Mouse (Mus musculus): ENCODE measurements around the gene Adgrv1. TPM values are rescaled to one million over a fixed set of nuclear protein-coding genes. Genes with fewer than 3 reads are reported as not detected.

Gene Adgrv1
- polyA plus RNA-seq, 1 experiment from 2014 or later = 0.91 TPM

DNA sequence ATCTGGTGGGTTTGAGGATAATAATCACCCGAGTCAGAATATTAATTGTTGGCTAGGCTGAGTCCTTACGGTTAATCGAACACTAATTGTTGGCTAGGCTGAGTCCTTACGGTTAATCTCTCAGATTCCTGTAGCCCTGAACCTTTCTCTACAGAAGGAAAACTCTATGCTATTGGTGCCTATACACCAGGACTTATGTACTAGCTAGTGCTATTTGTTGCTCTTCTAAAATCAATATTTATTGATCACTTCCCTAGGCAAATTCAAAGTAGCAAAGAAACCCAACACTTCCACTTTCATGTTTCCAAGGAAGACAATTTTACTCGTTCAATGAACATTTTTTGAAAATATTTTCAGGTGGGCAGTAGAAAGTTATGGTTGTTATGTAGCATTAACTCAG is 278.4 kb downstream of the Adgrv1 start:
- WGBS = 88% methylated on average over 5 of the region's 5 CpGs
- H3K4me1 ChIP-seq (replicated peaks; ENCODE audit: control insufficient read depth, insufficient read depth, low read length) = peaks cover 4% of the 10 kb centered on the region; the same call in 1 of the 2 replicates
- no peak overlapping the region for H3K27ac ChIP-seq (ENCODE audit: low read depth)
- no peak overlapping the region for H3K4me3 ChIP-seq (ENCODE audit: low read depth, low read length)
- H3K9me3 ChIP-seq (ENCODE audit: control insufficient read depth, low read length) = no peaks in the 10 kb centered on the region
- no peak overlapping the region for H3K9ac ChIP-seq (ENCODE audit: low read length)
- DNase-seq (ENCODE audit: low spot score) (no peak), ATAC-seq (replicated peaks; ENCODE audit: low FRiP score, low TSS enrichment, low read depth) (no peak)
- no peak overlapping the region for H3K4me2 ChIP-seq (ENCODE audit: low read length)
- H3K36me3 ChIP-seq (ENCODE audit: control insufficient read depth, insufficient read depth, low read length) = no peaks in the 10 kb centered on the region
- no peaks in the 10 kb centered on the region for H3K27me3 ChIP-seq (replicated peaks; ENCODE audit: control insufficient read depth, insufficient read depth, low read length)

DNA sequence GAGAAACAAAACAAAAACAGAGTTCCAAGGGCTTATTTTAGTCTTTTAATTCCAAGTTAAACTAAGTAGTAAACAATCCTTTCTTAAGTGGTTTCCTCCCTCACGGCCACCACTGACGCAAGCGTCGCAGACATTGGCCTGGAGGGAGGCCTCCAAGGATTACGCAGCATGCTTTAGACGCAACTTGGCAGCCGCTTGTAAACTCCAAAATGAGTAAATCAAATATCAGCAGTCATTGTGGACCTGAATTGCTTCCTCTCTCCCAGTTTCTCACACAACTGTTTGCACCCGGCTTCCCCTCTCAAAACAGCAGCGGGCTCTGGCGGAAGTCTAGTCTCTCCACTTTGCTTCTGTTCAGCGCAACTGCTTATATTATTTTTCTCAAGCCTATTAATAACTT is 280.7 kb downstream of the Adgrv1 start:
- Histone ChIP-seq H3K4me1 (replicated peaks; ENCODE audit: control insufficient read depth, insufficient read depth, low read length) (peaks cover 4% of the 10 kb centered on the region; the same call in 1 of the 2 replicates), H3K27ac (ENCODE audit: low read depth) (peak overlapping the region; percentile 87), H3K4me3 (ENCODE audit: low read depth, low read length) (no peak overlapping the region), H3K4me2 (ENCODE audit: low read length) (peak overlapping the region; percentile 36; the same call in 1 of the 2 replicates), H3K9me3 (ENCODE audit: control insufficient read depth, low read length) (no peaks in the 10 kb centered on the region), H3K27me3 (replicated peaks; ENCODE audit: control insufficient read depth, insufficient read depth, low read length) (no peaks in the 10 kb centered on the region), H3K9ac (ENCODE audit: low read length) (no peak overlapping the region), H3K36me3 (ENCODE audit: control insufficient read depth, insufficient read depth, low read length) (no peaks in the 10 kb centered on the region)
- DNase-seq (ENCODE audit: low spot score) = no peak
- WGBS = 46% methylated on average over 11 of the region's 11 CpGs
- ATAC-seq (replicated peaks; ENCODE audit: low FRiP score, low TSS enrichment, low read depth) = no peak

DNA sequence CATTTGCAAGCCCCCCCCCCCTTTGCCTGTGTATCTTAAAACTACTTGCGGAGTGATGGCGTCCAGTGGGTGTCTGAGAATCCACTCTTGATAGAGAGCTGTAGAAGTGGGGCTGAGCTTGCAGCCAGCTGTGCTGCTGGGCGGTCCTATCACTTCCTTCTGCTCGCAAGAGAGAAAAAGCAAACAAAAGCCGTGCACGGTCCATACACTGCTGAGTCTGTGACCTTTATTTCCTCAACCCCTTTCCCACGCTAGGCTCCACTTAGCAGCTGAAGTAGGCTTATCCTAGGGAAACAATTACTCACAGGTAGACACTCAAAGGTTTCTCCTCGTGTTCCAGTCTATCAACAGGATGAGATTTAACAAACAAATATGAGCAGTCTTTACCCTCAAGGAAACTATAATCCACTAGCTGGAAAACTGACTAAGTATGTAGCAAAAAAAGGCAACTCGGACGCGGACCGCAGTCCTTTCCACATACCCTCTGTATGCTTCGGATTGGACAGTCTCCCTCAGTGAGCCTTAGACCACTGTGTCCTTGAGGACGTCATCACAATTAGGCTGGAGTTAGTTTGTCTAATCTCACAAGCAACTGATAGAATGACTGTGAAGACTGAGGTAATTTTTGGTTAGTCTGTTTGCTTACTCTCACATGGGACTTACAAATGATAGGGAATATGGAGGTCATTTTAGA is 281.3 kb downstream of the Adgrv1 start:
- 0 out of 2 replicates have a peak overlapping the region, but pooled peaks have one; percentile 11 for H3K4me3 ChIP-seq (ENCODE audit: low read depth, low read length)
- no peaks in the 10 kb centered on the region for H3K27me3 ChIP-seq (replicated peaks; ENCODE audit: control insufficient read depth, insufficient read depth, low read length)
- H3K4me1 ChIP-seq (replicated peaks; ENCODE audit: control insufficient read depth, insufficient read depth, low read length) = peaks cover 4% of the 10 kb centered on the region; the same call in 1 of the 2 replicates
- no peaks in the 10 kb centered on the region for H3K9me3 ChIP-seq (ENCODE audit: control insufficient read depth, low read length)
- DNase-seq (ENCODE audit: low spot score) (peak; percentile 58), ATAC-seq (replicated peaks; ENCODE audit: low FRiP score, low TSS enrichment, low read depth) (peak; percentile 69)
- H3K27ac ChIP-seq (ENCODE audit: low read depth) = peak overlapping the region; percentile 87
- 36% methylated on average over 14 of the region's 14 CpGs for WGBS
- no peaks in the 10 kb centered on the region for H3K36me3 ChIP-seq (ENCODE audit: control insufficient read depth, insufficient read depth, low read length)
- no peak overlapping the region for H3K9ac ChIP-seq (ENCODE audit: low read length)
- peak overlapping the region; percentile 36 for H3K4me2 ChIP-seq (ENCODE audit: low read length)

GRCm38 (mm10) chr13:81347261-81347980 is 285.5 kb downstream of the Adgrv1 start:
- peaks cover 4% of the 10 kb centered on the region; the same call in 1 of the 2 replicates for H3K4me1 ChIP-seq (replicated peaks; ENCODE audit: control insufficient read depth, insufficient read depth, low read length)
- no peaks in the 10 kb centered on the region for H3K9me3 ChIP-seq (ENCODE audit: control insufficient read depth, low read length)
- ATAC-seq (replicated peaks; ENCODE audit: low FRiP score, low TSS enrichment, low read depth) = no peak
- H3K4me3 ChIP-seq (ENCODE audit: low read depth, low read length) = no peak overlapping the region
- H3K27ac ChIP-seq (ENCODE audit: low read depth) = no peak overlapping the region
- DNase-seq (ENCODE audit: low spot score) = no peak
- WGBS = 87% methylated on average over 15 of the region's 15 CpGs
- H3K36me3 ChIP-seq (ENCODE audit: control insufficient read depth, insufficient read depth, low read length) = no peaks in the 10 kb centered on the region
- no peak overlapping the region for H3K4me2 ChIP-seq (ENCODE audit: low read length)
- H3K27me3 ChIP-seq (replicated peaks; ENCODE audit: control insufficient read depth, insufficient read depth, low read length) = no peaks in the 10 kb centered on the region
- H3K9ac ChIP-seq (ENCODE audit: low read length) = no peak overlapping the region

DNA sequence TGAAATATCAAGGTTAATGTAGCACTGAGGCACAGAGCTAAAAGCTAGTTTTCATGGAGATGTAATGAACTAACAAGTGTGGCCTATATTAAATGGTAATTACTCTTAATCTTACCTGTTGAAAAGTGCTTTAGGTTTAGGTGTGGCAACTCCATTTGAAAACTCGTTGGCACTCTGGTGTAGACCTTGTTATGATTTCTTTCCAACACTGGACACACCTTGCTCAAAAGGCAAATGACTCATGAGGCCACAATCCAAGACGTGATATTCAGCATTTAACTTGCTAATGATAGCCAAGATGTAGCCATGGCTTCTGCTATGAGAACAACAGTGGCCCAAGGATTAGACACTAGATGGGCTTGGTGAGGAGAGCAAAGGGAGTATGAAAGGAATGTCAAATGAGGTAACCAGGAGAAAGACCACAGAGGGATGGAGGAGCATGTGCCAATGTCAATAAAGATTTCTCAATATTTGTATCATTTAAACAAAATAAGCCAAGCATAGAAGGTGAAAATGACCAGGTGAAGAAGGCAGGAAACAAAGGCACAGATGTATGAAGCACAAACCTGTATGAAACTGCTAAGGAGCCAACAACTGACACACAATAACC is 289.9 kb downstream of the Adgrv1 start:
- DNase-seq (ENCODE audit: low spot score) (no peak), ATAC-seq (replicated peaks; ENCODE audit: low FRiP score, low TSS enrichment, low read depth) (no peak)
- no peaks in the 10 kb centered on the region for H3K36me3 ChIP-seq (ENCODE audit: control insufficient read depth, insufficient read depth, low read length)
- no peaks in the 10 kb centered on the region for H3K27me3 ChIP-seq (replicated peaks; ENCODE audit: control insufficient read depth, insufficient read depth, low read length)
- H3K9me3 ChIP-seq (ENCODE audit: control insufficient read depth, low read length) = no peaks in the 10 kb centered on the region
- 75% methylated on average over 2 of the region's 2 CpGs for WGBS
- no peak overlapping the region for H3K9ac ChIP-seq (ENCODE audit: low read length)
- H3K4me3 ChIP-seq (ENCODE audit: low read depth, low read length) = no peak overlapping the region
- H3K4me1 ChIP-seq (replicated peaks; ENCODE audit: control insufficient read depth, insufficient read depth, low read length) = no peaks in the 10 kb centered on the region
- H3K4me2 ChIP-seq (ENCODE audit: low read length) = no peak overlapping the region
- no peak overlapping the region for H3K27ac ChIP-seq (ENCODE audit: low read depth)

DNA sequence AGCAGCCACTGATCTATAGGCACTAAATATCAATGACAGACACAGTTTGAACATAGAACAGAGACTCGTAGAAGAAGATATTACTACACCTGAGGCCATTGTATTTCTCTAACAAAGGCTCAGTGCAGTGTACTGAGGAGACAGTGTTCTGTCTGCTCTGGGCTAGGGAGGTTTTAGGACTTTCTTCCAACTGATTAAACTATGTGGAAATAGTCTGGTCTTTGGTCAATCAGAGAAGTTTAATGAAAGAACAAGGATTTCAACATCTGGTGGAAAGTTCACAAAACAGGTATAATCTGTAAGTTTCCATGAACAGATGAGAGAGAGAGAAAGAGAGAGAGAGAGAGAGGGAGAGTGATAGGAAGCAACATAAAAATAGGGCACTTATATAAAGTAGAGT is 297.7 kb downstream of the Adgrv1 start:
- Histone ChIP-seq H3K4me1 (replicated peaks; ENCODE audit: control insufficient read depth, insufficient read depth, low read length) (peaks cover 5% of the 10 kb centered on the region), H3K4me2 (ENCODE audit: low read length) (no peak overlapping the region), H3K36me3 (ENCODE audit: control insufficient read depth, insufficient read depth, low read length) (no peaks in the 10 kb centered on the region), H3K27ac (ENCODE audit: low read depth) (no peak overlapping the region), H3K9me3 (ENCODE audit: control insufficient read depth, low read length) (no peaks in the 10 kb centered on the region), H3K27me3 (replicated peaks; ENCODE audit: control insufficient read depth, insufficient read depth, low read length) (no peaks in the 10 kb centered on the region), H3K9ac (ENCODE audit: low read length) (no peak overlapping the region), H3K4me3 (ENCODE audit: low read depth, low read length) (no peak overlapping the region)
- ATAC-seq (replicated peaks; ENCODE audit: low FRiP score, low TSS enrichment, low read depth) = no peak
- no peak for DNase-seq (ENCODE audit: low spot score)
- WGBS = 72% methylated on average over 1 of the region's 1 CpGs

GRCm38 (mm10) chr13:81332018-81332417 is 300.9 kb downstream of the Adgrv1 start:
- 15% methylated on average over 3 of the region's 3 CpGs for WGBS
- no peak overlapping the region for H3K27ac ChIP-seq (ENCODE audit: low read depth)

DNA sequence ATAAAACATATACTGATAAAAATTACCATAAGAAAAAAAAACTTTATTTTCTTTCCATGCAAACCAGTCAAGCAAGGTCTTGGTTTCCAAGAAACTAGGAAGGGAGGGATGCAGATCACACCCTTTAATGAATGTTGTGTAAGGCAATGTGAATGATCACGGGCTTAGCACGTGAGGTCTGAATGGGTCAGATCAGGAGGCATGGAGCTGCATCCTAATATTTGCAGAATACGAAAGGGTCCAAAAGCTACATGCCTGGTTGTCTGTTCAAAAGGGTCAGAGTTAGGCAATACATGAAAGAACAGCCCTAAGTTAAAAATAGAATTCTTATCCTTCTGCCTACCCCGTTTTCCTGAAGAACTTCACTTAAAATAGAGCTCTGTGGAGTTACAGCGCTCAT is 303.2 kb downstream of the Adgrv1 start:
- Histone ChIP-seq H3K9me3 (ENCODE audit: control insufficient read depth, low read length) (no peaks in the 10 kb centered on the region), H3K4me1 (replicated peaks; ENCODE audit: control insufficient read depth, insufficient read depth, low read length) (peaks cover 5% of the 10 kb centered on the region), H3K9ac (ENCODE audit: low read length) (no peak overlapping the region), H3K4me2 (ENCODE audit: low read length) (no peak overlapping the region), H3K36me3 (ENCODE audit: control insufficient read depth, insufficient read depth, low read length) (no peaks in the 10 kb centered on the region), H3K27ac (ENCODE audit: low read depth) (no peak overlapping the region), H3K4me3 (ENCODE audit: low read depth, low read length) (no peak overlapping the region), H3K27me3 (replicated peaks; ENCODE audit: control insufficient read depth, insufficient read depth, low read length) (no peaks in the 10 kb centered on the region)
- ATAC-seq (replicated peaks; ENCODE audit: low FRiP score, low TSS enrichment, low read depth) (no peak), DNase-seq (ENCODE audit: low spot score) (no peak)
- WGBS = 85% methylated on average over 5 of the region's 5 CpGs

More at GRCm38 (mm10) chr13:81332018-81332417, 300.9 kb downstream of the Adgrv1 start:
- H3K27me3 ChIP-seq (replicated peaks; ENCODE audit: control insufficient read depth, insufficient read depth, low read length) = no peaks in the 10 kb centered on the region
- H3K36me3 ChIP-seq (ENCODE audit: control insufficient read depth, insufficient read depth, low read length) = no peaks in the 10 kb centered on the region
- H3K4me2 ChIP-seq (ENCODE audit: low read length) = no peak overlapping the region
- no peak overlapping the region for H3K9ac ChIP-seq (ENCODE audit: low read length)
- H3K9me3 ChIP-seq (ENCODE audit: control insufficient read depth, low read length) = no peaks in the 10 kb centered on the region
- H3K4me1 ChIP-seq (replicated peaks; ENCODE audit: control insufficient read depth, insufficient read depth, low read length) = peaks cover 5% of the 10 kb centered on the region
- DNase-seq (ENCODE audit: low spot score) = no peak
- ATAC-seq (replicated peaks; ENCODE audit: low FRiP score, low TSS enrichment, low read depth) = no peak
- H3K4me3 ChIP-seq (ENCODE audit: low read depth, low read length) = no peak overlapping the region

Measured in intestine, embryonic 14.5 days (tissue).